ENCODE assay signal across 13 mouse cellular contexts in the genomic region with DNA sequence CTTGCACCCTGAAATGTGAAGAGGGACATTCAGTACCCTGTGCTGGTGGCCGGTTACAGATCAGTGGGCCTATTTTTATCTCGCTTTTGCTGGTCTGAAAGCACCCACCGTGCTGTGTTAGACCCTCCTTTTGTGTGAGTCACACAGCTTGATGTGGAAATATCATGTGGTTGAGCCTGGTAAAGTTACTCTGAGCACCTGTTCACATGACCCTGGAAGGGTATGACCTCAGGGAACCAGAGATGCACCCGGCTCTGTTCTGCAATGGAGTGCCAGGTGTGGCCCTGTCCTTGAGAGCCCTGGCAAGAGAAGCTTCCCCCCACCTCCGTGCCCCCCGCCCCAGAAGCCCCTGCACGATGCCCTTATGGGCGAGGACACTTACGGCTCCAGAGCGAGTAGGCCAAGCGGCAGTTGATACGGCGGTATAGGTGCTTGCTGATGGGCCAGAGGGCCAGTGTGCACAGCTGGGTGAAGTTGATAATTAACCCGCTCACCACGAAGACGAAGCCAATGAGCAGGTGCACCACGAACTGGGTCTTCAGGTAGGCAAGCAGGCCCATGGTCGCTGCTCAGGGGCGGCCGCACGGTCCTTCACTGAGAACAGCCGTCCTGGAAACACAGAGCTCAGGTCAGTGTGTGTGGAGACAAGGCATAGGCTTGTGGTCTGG. TPM values are rescaled to one million over a fixed set of nuclear protein-coding genes. Genes with fewer than 3 reads are reported as not detected.
DNase-seq lines count a peak whose midpoint lies in the region; ATAC-seq and TF ChIP-seq lines count a peak whose summit lies in the region.
"Had no signal": no experiment of that assay in that cellular context is flagged by ENCODE, and none has a peak within 500 bp of the region (broad histone marks: within the 10 kb centered on the region; RNA-seq: fewer than 3 reads in every experiment).

No protein-coding gene starts in this region.

- H3K9ac ChIP-seq in liver, embryonic 12.5 days: no peak overlapping the region
- H3K9ac ChIP-seq in intestine, embryonic 15.5 days: no peak overlapping the region
- H3K9ac ChIP-seq in kidney, postnatal 0 days (ENCODE audit: low read depth, low read length): no peak overlapping the region
- H3K9ac ChIP-seq: hindbrain, embryonic 13.5 days; limb, embryonic 13.5 days had no signal

- no peak overlapping the region for H3K4me3 ChIP-seq in liver, embryonic 12.5 days
- H3K4me3 ChIP-seq in intestine, embryonic 15.5 days (replicated peaks): no peak overlapping the region
- no peak overlapping the region for H3K4me3 ChIP-seq in kidney, postnatal 0 days (replicated peaks; ENCODE audit: low read depth, low read length)
- H3K4me3 ChIP-seq: hindbrain, embryonic 13.5 days; limb, embryonic 13.5 days had no signal

- H3K9me3 ChIP-seq in liver, embryonic 12.5 days (replicated peaks): no peaks in the 10 kb centered on the region
- H3K9me3 ChIP-seq in intestine, embryonic 15.5 days: no peaks in the 10 kb centered on the region
- no peaks in the 10 kb centered on the region for H3K9me3 ChIP-seq in kidney, postnatal 0 days (replicated peaks; ENCODE audit: low read length)
- H3K9me3 ChIP-seq: hindbrain, embryonic 13.5 days; limb, embryonic 13.5 days had no signal

- H3K4me1 ChIP-seq in liver, embryonic 12.5 days: 0 out of 2 replicates have a peak, but pooled peaks cover 3% of the 10 kb centered on the region
- no peaks in the 10 kb centered on the region for H3K4me1 ChIP-seq in intestine, embryonic 15.5 days (replicated peaks)
- peaks cover 8% of the 10 kb centered on the region for H3K4me1 ChIP-seq in kidney, postnatal 0 days (replicated peaks; ENCODE audit: insufficient read depth, low read length)
- H3K4me1 ChIP-seq: hindbrain, embryonic 13.5 days had no signal

- peak; percentile 16; the same call in 1 of the 2 replicates for ATAC-seq in liver, embryonic 12.5 days
- ATAC-seq in intestine, embryonic 15.5 days: peak; percentile 86
- ATAC-seq in kidney, postnatal 0 days (replicated peaks; ENCODE audit: low FRiP score, low read depth): peak; percentile 42; the same call in 1 of the 2 replicates
- ATAC-seq in megakaryocyte-erythroid progenitor cell, adult 5-6 weeks (replicated peaks; ENCODE audit: low FRiP score, low TSS enrichment, poor library complexity, severe bottlenecking): no peak
- no peak for ATAC-seq in cerebellum, adult (ENCODE audit: insufficient number of reproducible peaks, low FRiP score, low TSS enrichment)

- TF ChIP-seq CTCF in kidney, postnatal 0 days (IDR thresholded peaks at IDR 0.05; ENCODE audit: low read depth): no peak

- H3K4me2 ChIP-seq in liver, embryonic 12.5 days: no peak overlapping the region
- H3K4me2 ChIP-seq in intestine, embryonic 15.5 days (replicated peaks): 0 out of 2 replicates have a peak overlapping the region, but pooled peaks have one; percentile 17
- no peak overlapping the region for H3K4me2 ChIP-seq in kidney, postnatal 0 days (ENCODE audit: low read length)
- H3K4me2 ChIP-seq: hindbrain, embryonic 13.5 days; limb, embryonic 13.5 days had no signal

- 74% methylated on average over 22 of the region's 22 CpGs for WGBS in liver, embryonic 12.5 days (ENCODE audit: insufficient replicate concordance)
- 74% methylated on average over 22 of the region's 22 CpGs for WGBS in intestine, embryonic 15.5 days
- WGBS in kidney, postnatal 0 days: 74% methylated on average over 22 of the region's 22 CpGs

- DNase-seq in liver: no peak
- no peak for DNase-seq in kidney, postnatal 0 days (ENCODE audit: low spot score)
- DNase-seq in skeletal muscle tissue, adult 2 months (ENCODE audit: low read depth, low spot score): peak; percentile 30
- no peak for DNase-seq in spleen, postnatal 10 days (ENCODE audit: low spot score in 2 of 2)
- DNase-seq: adrenal gland, adult 2 months; cerebellum, postnatal 10 days; right cerebral cortex, postnatal 25 days had no signal

- H3K27me3 ChIP-seq in liver, embryonic 12.5 days (replicated peaks): peaks cover 6% of the 10 kb centered on the region; the same call in 1 of the 2 replicates
- H3K27me3 ChIP-seq in intestine, embryonic 15.5 days (replicated peaks): no peaks in the 10 kb centered on the region
- H3K27me3 ChIP-seq in kidney, postnatal 0 days (ENCODE audit: insufficient read depth, low read length): no peaks in the 10 kb centered on the region
- H3K27me3 ChIP-seq: hindbrain, embryonic 13.5 days; limb, embryonic 13.5 days had no signal

- peaks cover 33% of the 10 kb centered on the region for H3K36me3 ChIP-seq in liver, embryonic 12.5 days
- peaks cover 21% of the 10 kb centered on the region for H3K36me3 ChIP-seq in intestine, embryonic 15.5 days
- peaks cover 35% of the 10 kb centered on the region for H3K36me3 ChIP-seq in kidney, postnatal 0 days (ENCODE audit: insufficient read depth, low read length)

- H3K27ac ChIP-seq in liver, embryonic 12.5 days: no peak overlapping the region
- H3K27ac ChIP-seq in intestine, embryonic 15.5 days: 0 out of 2 replicates have a peak overlapping the region, but pooled peaks have one; percentile 54
- H3K27ac ChIP-seq in kidney, postnatal 0 days: 0 out of 2 replicates have a peak overlapping the region, but pooled peaks have one; percentile 13
- H3K27ac ChIP-seq: hindbrain, embryonic 13.5 days; limb, embryonic 13.5 days had no signal

RNA-seq across cellular contexts. Expression of gene Trappc10, which starts 43.2 kb away (rescaled TPM):
- 21.9 and 24.5 TPM in 2 replicates for polyA plus RNA-seq in liver, embryonic 12.5 days (2016; fragmentation: Nextera tagmentation; extraction: Ambion mirVana)
- polyA plus RNA-seq in intestine, embryonic 15.5 days (2015; fragmentation: Nextera tagmentation; extraction: Ambion mirVana): 17.3 and 17.6 TPM in 2 replicates
- polyA plus RNA-seq in kidney, postnatal 0 days (2015; fragmentation: Nextera tagmentation; extraction: Ambion mirVana): 17.9 and 21.9 TPM in 2 replicates
- 52.9 and 57.7 TPM in 2 replicates for total RNA-seq in megakaryocyte-erythroid progenitor cell, adult 5-6 weeks (2014; fragmentation: Nextera tagmentation)
- total RNA-seq in megakaryocyte-erythroid progenitor cell, adult 5-6 weeks (2017): 26.6 and 29.5 TPM in 2 replicates

Comparison
In these comparisons a context has a peak if more than half of its experiments do, and no peak if none do; other contexts are left out.
1. ATAC-seq: peak in liver, embryonic 12.5 days (single experiment), intestine, embryonic 15.5 days (single experiment) and kidney, postnatal 0 days (single experiment); none in megakaryocyte-erythroid progenitor cell, adult 5-6 weeks (single experiment) and cerebellum, adult (single experiment).